Mouse (Mus musculus): ENCODE measurements at regions not wholly inside any gene's neighbourhood (a gene's known extent, or its start where the extent isn't known, plus 50 kb on each side); places are given as distances from the start of the nearest gene placed in this dataset.

GRCm38 (mm10) chr5:106295538-106295937 is 162.4 kb downstream of the Barhl2 start:
- TF ChIP-seq CTCF (IDR thresholded peaks at IDR 0.05; ENCODE audit: low read depth) (no peak), EP300 (optimal IDR thresholded peaks at IDR 0.05) (no peak)
